Mouse (Mus musculus) forebrain, embryonic 12.5 days (tissue): Measurements from ENCODE around the gene Il20ra. TPM values are rescaled to one million over a fixed set of nuclear protein-coding genes. Genes with fewer than 3 reads are reported as not detected.
"Not testable (repeated sequence)": the region's sequence is repeated elsewhere in the genome, so short reads cannot be mapped to it uniquely, and the experiment has no call there.

Source experiments
- ATAC-seq: fragments of 200-750 bp; cut with Nextera tagmentation; 2 replicates; pipeline ENCODE4 v1.8.0; 2017; ENCODE audit warnings: moderate TSS enrichment; ENCODE audit not compliant: low FRiP score
- H3K27ac ChIP-seq: fragments of 300-500 bp; sonication (generic); 2 replicates; pipeline ENCODE4 v1.5.1; 2016; ENCODE audit warnings: mild to moderate bottlenecking
- H3K27me3 ChIP-seq: fragments of 300-500 bp; sonication (generic); 2 replicates; pipeline ENCODE4 v1.6.1; 2016; ENCODE audit warnings: mild to moderate bottlenecking
- H3K36me3 ChIP-seq: fragments of 300-500 bp; sonication (generic); replicated peaks from 2 replicates; pipeline ENCODE4 v1.6.1; 2016; ENCODE audit warnings: mild to moderate bottlenecking
- H3K4me1 ChIP-seq: fragments of 300-500 bp; sonication (generic); 2 replicates; pipeline ENCODE4 v1.6.1; 2016
- H3K4me2 ChIP-seq: fragments of 300-500 bp; sonication (generic); 2 replicates; pipeline ENCODE4 v1.6.1; 2016; ENCODE audit warnings: mild to moderate bottlenecking, moderate library complexity
- H3K4me3 ChIP-seq: fragments of 300-500 bp; sonication (generic); replicated peaks from 2 replicates; pipeline ENCODE4 v1.5.1; 2016; ENCODE audit warnings: mild to moderate bottlenecking
- H3K9ac ChIP-seq: fragments of 300-500 bp; sonication (generic); 2 replicates; pipeline ENCODE4 v1.6.1; 2016; ENCODE audit warnings: mild to moderate bottlenecking
- H3K9me3 ChIP-seq: fragments of 300-500 bp; sonication (generic); 2 replicates; pipeline ENCODE4 v1.6.1; 2016
- WGBS: fragments of 180-500 bp; shearing (Covaris S2); methylation state at CpG from one replicate; pipeline ENCODE4 v1.1.7; 2016; 5-methylcytosine and 5-hydroxymethylcytosine counted together
- polyA plus RNA-seq: library from polyadenylated mRNA; unstranded; fragments of >200 nt; fragmentation: Nextera tagmentation; extraction: Ambion mirVana; gene quantifications from 2 replicates; pipeline ENCODE4 v1.2.1, GENCODE M21; 2016

Gene Il20ra
- polyA plus RNA-seq, 1 experiment from 2014 or later, result not detected

DNA sequence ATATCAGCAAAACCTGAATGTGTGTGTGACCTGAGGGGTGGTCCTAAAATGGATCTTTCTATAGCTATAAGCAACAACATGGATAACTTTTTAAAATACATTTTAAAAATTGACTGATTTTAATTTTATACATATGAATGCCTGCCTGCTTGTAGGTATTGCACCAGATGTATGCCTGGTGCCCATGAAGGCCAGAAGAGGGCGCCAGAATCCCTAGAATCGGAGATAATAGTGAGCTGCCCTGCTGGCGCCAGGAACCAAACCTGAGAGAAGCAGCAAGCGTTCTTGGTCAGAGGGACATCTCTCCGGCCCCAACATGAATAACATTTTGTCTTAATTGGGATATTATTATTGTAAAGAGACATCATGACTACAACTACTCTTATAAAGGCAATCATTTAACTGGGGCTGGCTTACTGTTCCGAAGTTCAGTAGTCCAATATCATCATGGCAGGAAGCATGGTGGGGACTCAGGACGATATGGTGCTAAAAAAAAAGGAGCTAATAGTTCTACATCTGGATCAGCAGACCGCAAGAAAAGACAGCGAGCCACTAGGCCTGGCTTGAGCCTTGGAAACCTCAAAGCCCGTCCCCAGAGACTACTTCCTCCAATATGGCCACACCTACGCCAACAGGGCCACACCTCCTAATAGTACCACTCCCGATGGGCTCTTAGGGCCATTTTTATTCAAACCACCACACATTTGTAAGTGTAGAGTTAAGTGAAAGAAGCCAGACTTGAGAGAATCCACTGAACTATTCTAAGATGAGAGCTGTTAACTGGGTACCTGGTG is 3.9 kb upstream of the Il20ra start:
- Histone ChIP-seq H3K9me3 (no peaks in the 10 kb centered on the region), H3K4me3 (no peak overlapping the region), H3K27ac (no peak overlapping the region), H3K27me3 (peaks cover 14% of the 10 kb centered on the region), H3K9ac (no peak overlapping the region), H3K4me1 (peaks cover 8% of the 10 kb centered on the region), H3K36me3 (no peaks in the 10 kb centered on the region), H3K4me2 (no peak overlapping the region)
- 60% methylated on average over 12 of the region's 12 CpGs for WGBS
- no peak for ATAC-seq

DNA sequence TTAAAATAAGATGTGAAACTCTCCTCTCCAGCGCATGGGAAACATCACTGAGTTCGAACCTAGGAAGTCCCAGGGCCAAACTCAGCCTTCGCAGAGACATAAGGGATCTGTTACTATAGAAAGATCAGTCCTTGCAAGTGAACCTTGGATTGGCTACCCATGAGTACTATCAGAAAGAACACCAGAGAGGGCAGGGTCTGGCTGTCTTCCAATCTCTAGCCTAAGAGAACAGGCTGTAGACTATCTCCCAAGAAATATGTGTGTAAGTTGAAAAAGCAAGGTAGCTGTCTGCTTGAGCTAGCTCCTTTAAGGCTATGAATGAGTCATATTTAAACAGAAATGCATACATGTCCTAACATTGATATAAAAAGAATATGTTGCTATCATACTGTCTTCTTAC is 1.4 kb upstream of the Il20ra start:
- 85% methylated on average over 3 of the region's 3 CpGs for WGBS
- ATAC-seq, result no peak
- H3K4me2 ChIP-seq, result no peak overlapping the region
- H3K4me3 ChIP-seq, result no peak overlapping the region
- H3K36me3 ChIP-seq, result no peaks in the 10 kb centered on the region
- H3K27ac ChIP-seq, result no peak overlapping the region
- peaks cover 17% of the 10 kb centered on the region for H3K27me3 ChIP-seq
- H3K9me3 ChIP-seq, result no peaks in the 10 kb centered on the region
- peaks cover 8% of the 10 kb centered on the region for H3K4me1 ChIP-seq
- H3K9ac ChIP-seq, result no peak overlapping the region

DNA sequence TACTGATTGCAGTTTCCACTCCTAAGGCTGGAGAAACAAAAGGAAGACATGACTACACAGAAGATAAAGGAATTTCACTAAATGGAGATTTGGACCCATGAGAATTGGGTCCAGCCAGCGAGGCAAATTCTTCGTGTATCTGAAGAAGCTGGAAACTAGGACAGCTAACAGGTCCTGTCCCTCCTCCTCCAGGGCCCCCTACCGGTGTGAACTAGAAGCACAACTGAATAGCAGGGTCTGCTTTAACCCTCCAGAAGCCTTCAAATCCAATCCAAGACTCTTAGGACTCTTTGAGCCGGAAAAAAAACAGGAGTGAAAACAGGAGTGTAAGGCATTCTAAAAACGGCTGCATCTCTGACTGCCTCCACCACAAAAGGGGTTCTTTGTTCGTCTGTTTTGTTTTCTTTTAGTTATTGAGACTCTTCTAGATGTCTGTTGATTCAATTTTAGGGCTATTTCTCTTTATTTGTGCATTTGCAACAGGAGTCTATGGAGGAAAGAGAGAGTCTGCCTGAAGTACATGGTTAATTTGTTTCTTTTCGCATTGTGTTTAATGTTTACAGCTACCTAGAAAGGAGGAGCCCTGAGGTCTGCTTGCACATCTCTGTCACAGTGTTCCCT is 709 bp upstream of the Il20ra start:
- WGBS, result 34% methylated on average over 7 of the region's 7 CpGs
- no peak overlapping the region for H3K27ac ChIP-seq
- peaks cover 8% of the 10 kb centered on the region for H3K4me1 ChIP-seq
- H3K36me3 ChIP-seq, result no peaks in the 10 kb centered on the region
- H3K27me3 ChIP-seq, result peaks cover 17% of the 10 kb centered on the region
- no peak overlapping the region for H3K4me3 ChIP-seq
- no peaks in the 10 kb centered on the region for H3K9me3 ChIP-seq
- no peak overlapping the region for H3K9ac ChIP-seq
- no peak for ATAC-seq
- H3K4me2 ChIP-seq, result peak overlapping the region; percentile 86; the same call in 1 of the 2 replicates

DNA sequence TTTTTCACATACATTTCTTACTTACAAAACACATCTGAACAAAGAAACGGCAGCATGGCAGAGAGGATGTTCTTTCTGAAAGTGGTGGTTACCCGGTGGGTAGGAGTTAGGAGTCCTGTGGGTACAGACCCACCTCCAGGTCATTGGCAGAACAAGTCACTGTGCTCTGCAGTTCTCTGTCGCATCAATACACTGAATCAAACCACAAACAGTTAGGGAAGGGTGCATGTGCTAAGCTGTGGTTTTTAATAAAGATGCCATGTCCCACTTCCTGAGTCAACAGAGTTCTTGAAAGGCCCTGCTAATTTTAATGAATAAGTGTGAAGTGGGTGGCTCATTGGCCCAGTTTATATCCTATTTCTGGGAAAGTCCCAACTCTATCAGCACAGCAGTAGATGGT is 6.3 kb downstream of the Il20ra start:
- Histone ChIP-seq H3K27me3 (peaks cover 5% of the 10 kb centered on the region; the same call in 1 of the 2 replicates), H3K4me3 (no peak overlapping the region), H3K9ac (no peak overlapping the region), H3K36me3 (no peaks in the 10 kb centered on the region), H3K9me3 (no peaks in the 10 kb centered on the region), H3K4me2 (no peak overlapping the region), H3K4me1 (no peaks in the 10 kb centered on the region), H3K27ac (no peak overlapping the region)
- ATAC-seq, result no peak
- 90% methylated on average over 3 of the region's 3 CpGs for WGBS

DNA sequence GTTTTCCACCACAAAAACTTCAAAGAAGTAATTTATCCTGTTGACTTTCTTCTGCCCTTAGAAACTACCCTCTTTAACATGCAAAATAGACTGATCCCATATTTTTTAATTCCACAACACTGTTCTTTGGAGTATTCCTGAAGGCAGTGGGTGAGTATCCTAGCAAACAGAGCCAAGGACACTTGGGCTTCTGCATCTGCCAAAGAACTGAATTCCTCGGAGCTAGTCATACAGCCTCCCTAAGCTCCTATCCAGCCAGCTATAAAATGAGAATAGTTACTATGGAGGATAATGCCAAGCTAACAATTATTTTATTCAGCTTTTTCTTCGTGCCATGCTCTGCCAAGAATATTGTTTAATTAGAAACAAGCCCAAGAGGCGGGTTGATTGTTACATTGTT is 9.9 kb downstream of the Il20ra start:
- no peak overlapping the region for H3K9ac ChIP-seq
- ATAC-seq, result no peak
- 0 out of 2 replicates have a peak, but pooled peaks cover 3% of the 10 kb centered on the region for H3K27me3 ChIP-seq
- no peak overlapping the region for H3K4me3 ChIP-seq
- 73% methylated on average over 3 of the region's 3 CpGs for WGBS
- H3K27ac ChIP-seq, result no peak overlapping the region
- H3K36me3 ChIP-seq, result no peaks in the 10 kb centered on the region
- no peak overlapping the region for H3K4me2 ChIP-seq
- H3K4me1 ChIP-seq, result no peaks in the 10 kb centered on the region
- H3K9me3 ChIP-seq, result no peaks in the 10 kb centered on the region

DNA sequence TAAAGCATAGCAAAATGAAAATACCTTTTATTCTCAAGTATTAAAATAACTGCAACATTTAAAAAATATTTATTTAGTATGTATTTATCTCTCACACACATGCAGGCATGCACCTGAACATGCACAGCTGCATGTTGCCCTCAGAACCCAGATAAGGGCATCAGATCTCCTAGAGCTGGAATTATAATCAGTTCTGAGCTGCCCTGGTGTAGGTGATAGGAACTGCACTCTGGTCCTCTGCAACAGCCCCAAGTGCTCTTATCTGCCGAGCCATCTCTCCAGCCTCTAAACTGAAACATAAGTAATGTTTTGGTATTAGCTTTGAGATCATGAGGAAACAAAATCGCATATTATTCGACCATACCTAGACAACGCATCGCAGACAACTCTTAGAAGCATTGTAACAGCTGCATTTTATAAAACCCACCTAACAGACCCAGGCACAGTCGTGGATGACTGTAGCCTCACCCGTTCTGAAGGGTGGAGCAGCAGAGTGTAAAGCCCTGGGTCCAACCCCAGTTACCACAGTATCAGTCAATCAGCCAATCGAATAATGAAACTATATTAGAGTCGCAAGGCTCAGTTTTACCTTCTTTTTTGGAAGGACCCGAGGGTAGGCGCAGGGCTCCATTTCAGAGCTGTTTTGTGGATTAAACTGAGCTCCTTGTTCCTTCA is 11.9 kb downstream of the Il20ra start:
- Histone ChIP-seq H3K4me2 (no peak overlapping the region), H3K36me3 (no peaks in the 10 kb centered on the region), H3K9me3 (no peaks in the 10 kb centered on the region), H3K4me1 (no peaks in the 10 kb centered on the region), H3K27me3 (0 out of 2 replicates have a peak, but pooled peaks cover 3% of the 10 kb centered on the region), H3K9ac (no peak overlapping the region), H3K4me3 (no peak overlapping the region), H3K27ac (no peak overlapping the region)
- ATAC-seq, result no peak
- 93% methylated on average over 11 of the region's 11 CpGs for WGBS

DNA sequence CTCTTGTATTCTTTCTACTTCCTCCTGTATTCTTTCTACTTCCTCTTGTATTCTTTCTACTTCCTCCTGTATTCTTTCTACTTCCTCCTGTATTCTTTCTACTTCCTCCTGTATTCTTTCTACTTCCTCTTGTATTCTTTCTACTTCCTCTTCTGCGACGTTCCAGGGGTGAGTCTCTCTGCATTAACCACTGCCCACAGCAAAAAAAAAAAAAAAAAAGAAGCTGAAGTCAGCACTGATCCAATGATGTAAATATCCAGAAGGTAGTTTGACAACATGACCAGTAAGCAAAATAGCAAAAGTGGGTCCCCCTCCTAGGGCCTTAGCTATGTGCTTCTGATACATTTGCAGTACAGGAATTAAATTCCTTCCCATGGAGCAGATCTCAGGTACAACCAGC is 26.1 kb downstream of the Il20ra start:
- H3K4me1 ChIP-seq, H3K27ac ChIP-seq, H3K27me3 ChIP-seq, H3K9me3 ChIP-seq, H3K4me2 ChIP-seq, ATAC-seq, H3K36me3 ChIP-seq, H3K9ac ChIP-seq, H3K4me3 ChIP-seq: not testable (repeated sequence)
- WGBS, result 90% methylated on average over 2 of the region's 2 CpGs

DNA sequence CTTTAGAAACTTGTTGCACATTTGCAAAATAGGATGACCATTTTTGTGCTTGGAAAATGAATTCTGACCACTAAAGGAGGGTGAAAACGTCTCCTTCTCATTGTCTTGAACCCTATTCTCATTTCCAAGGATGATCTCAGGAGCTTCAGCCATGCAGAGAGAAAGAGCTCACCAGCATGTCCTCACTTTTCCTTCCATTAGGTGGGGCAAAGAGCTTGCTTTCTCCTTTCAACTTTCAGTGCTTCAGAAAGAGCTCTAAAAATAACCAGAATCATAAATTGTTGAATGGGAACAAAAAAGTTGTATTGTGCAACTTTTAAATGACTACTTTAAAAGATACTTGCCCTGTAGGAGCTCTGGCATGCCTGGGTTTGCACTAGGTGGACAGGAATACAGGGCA is 33.3 kb downstream of the Il20ra start:
- Histone ChIP-seq H3K9me3 (no peaks in the 10 kb centered on the region), H3K27ac (no peak overlapping the region), H3K36me3 (no peaks in the 10 kb centered on the region), H3K4me3 (no peak overlapping the region), H3K27me3 (no peaks in the 10 kb centered on the region), H3K4me2 (no peak overlapping the region), H3K4me1 (no peaks in the 10 kb centered on the region), H3K9ac (no peak overlapping the region)
- no peak for ATAC-seq
- WGBS, result 37% methylated on average over 1 of the region's 1 CpGs

DNA sequence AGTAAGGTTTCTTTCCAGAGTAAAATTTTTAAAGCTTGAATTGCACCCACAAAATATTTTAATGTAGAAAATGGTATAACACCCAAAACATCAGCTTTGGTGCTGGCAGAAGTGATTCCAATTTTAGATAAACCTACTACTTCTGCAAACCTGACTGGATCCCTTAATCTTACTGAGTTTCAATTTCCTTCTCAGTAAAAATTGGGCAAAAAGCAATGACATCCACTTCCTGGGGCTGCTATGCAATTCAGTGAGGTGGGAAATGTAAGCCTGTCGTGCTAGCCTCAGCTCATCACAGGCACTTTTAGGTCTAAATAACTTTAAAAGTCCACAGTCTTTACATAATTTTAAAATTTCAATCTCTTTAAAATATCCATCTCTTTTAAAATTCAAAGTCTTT is 33.8 kb downstream of the Il20ra start:
- Histone ChIP-seq H3K4me2 (no peak overlapping the region), H3K9me3 (no peaks in the 10 kb centered on the region), H3K27ac (no peak overlapping the region), H3K27me3 (no peaks in the 10 kb centered on the region), H3K4me3 (no peak overlapping the region), H3K4me1 (no peaks in the 10 kb centered on the region), H3K9ac (no peak overlapping the region), H3K36me3 (no peaks in the 10 kb centered on the region)
- ATAC-seq, result no peak
- WGBS, result 83% methylated on average over 1 of the region's 1 CpGs

DNA sequence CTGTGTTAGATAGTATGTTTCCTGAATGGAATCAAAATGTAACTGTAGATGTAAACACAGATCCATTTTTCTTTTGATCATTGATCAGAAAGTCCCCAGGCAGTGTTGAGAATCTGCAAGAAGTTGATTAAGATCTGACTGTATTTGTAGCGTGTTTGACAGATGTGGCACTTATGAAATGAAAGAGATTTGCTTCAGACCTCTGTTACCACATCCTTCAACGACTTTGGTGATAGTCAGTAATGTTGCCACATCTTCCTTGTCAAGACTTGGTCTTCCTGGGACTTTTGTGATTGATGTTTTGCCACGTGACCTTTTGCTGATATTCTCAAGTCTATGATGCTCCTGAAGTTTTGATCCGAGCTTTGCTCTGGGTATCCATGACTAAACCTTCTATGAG is 35.3 kb downstream of the Il20ra start:
- H3K4me1 ChIP-seq, result no peaks in the 10 kb centered on the region
- no peaks in the 10 kb centered on the region for H3K27me3 ChIP-seq
- ATAC-seq, result no peak
- 79% methylated on average over 4 of the region's 4 CpGs for WGBS
- H3K27ac ChIP-seq, result no peak overlapping the region
- no peak overlapping the region for H3K9ac ChIP-seq
- H3K36me3 ChIP-seq, result no peaks in the 10 kb centered on the region
- H3K4me3 ChIP-seq, result no peak overlapping the region
- no peaks in the 10 kb centered on the region for H3K9me3 ChIP-seq
- no peak overlapping the region for H3K4me2 ChIP-seq

DNA sequence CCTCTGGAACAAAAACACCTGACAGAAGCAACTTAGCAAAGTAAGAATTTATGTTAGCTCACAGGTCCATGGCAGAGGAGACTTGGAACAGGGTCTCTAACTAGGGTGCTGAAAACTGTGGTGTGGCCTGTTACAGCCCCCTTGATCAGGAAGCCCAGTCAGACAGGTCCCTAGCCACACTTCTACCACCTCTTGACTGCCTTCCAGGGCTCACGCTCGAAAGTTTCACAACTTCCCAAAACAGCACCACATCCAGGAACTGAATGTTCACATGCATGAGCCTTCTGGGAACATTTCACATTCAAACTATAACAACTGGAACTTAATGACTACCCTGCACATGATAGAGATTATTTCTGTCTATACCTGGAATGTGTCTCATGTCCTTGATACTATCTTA is 53.1 kb downstream of the Il20ra start:
- no peak for ATAC-seq
- Histone ChIP-seq H3K4me3 (no peak overlapping the region), H3K4me1 (no peaks in the 10 kb centered on the region), H3K36me3 (no peaks in the 10 kb centered on the region), H3K9me3 (no peaks in the 10 kb centered on the region), H3K4me2 (no peak overlapping the region), H3K27me3 (no peaks in the 10 kb centered on the region), H3K9ac (no peak overlapping the region), H3K27ac (no peak overlapping the region)
- 94% methylated on average over 2 of the region's 2 CpGs for WGBS

DNA sequence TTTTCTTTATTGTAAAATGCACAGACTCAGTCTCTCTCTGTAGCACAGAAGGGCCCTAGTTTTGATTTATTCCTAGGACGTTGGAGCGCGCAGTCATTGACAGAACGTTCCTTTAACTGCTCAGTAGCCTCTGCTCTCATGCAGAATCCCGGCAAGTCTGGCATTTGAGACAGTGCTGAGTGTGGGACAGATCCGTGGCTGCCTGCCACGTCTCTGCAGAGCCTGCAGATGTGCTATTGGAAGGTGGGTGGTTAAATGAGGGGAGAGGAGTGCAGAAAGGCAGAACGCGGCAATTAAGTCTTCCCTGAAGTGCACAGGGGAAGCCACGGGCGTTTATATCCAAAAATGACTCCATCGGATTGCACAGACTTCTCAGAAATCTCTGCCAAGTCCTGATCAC is 66.7 kb downstream of the Il20ra start:
- Histone ChIP-seq H3K4me3 (no peak overlapping the region), H3K4me1 (no peaks in the 10 kb centered on the region), H3K9ac (no peak overlapping the region), H3K4me2 (no peak overlapping the region), H3K9me3 (no peaks in the 10 kb centered on the region), H3K27ac (no peak overlapping the region), H3K27me3 (no peaks in the 10 kb centered on the region), H3K36me3 (no peaks in the 10 kb centered on the region)
- WGBS, result 86% methylated on average over 12 of the region's 12 CpGs
- ATAC-seq, result no peak
